Mouse (Mus musculus) G1E-ER4 (cell line): ENCODE measurements around the gene Lrrc63. TPM values are rescaled to one million over a fixed set of nuclear protein-coding genes. Genes with fewer than 3 reads are reported as not detected.

Experiments
- GATA1 ChIP-seq: IDR thresholded peaks from one replicate; pipeline ENCODE4 v1.8.0; 2012; ENCODE audit warnings: low read length, inconsistent platforms
- polyA plus RNA-seq: library from polyadenylated mRNA; stranded (reverse); fragments of >175 nt; gene quantifications from 2 replicates; pipeline ENCODE4 v1.2.3, GENCODE M21; 2012

Lrrc63 gene
- polyA plus RNA-seq, 1 experiment: not detected

GRCm38 (mm10) chr14:75154481-75154880 lies 23.8 kb upstream of the Lrrc63 start:
- TF ChIP-seq GATA1: no peak

GRCm38 (mm10) chr14:75151146-75151545 lies 20.5 kb upstream of the Lrrc63 start:
- no peak for TF ChIP-seq GATA1

- TF ChIP-seq GATA1: no peak
Measured at GRCm38 (mm10) chr14:75150653-75151052, 20.0 kb upstream of the Lrrc63 start.

DNA sequence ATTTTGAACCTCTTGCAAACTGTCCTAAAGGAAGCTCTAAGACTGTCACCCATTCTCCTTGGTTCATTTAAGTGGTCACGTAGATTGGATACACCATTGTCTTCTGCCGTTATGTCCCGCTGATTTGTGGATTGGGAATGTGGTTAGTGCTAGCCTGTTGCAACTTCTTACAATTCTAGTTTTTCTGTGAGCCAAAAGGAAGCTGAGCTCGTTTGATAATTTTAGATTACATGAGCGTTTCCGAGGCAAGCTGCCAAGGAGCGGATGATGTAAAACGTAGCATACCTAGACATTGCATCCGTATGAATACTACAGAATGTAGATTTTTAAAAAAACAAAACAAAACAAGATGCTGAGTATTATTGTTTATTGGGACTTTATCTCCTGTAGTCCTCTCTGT lies 17.5 kb upstream of the Lrrc63 start:
- no peak for TF ChIP-seq GATA1

DNA sequence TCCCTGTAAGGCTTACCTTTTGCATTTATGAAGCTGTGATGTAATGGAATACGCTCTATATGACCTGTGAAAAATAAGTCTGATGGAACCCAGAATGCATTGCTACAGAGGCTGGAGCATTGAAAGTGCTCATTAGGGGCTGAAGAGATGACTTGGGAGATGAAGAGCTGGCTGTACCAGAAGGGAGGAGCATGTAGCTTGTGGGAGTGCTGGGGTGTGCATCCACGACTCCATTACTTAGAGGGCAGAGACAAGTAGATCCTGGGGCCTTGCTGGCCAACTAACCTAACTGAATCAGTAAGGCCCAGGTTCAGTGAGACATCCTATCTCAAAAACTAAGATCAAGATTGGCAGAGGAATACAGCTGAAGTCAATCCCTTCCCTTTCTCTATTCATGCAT lies 8.5 kb upstream of the Lrrc63 start:
- no peak for TF ChIP-seq GATA1

- TF ChIP-seq GATA1: no peak
Measured at GRCm38 (mm10) chr14:75138503-75138902, 7.8 kb upstream of the Lrrc63 start.

DNA sequence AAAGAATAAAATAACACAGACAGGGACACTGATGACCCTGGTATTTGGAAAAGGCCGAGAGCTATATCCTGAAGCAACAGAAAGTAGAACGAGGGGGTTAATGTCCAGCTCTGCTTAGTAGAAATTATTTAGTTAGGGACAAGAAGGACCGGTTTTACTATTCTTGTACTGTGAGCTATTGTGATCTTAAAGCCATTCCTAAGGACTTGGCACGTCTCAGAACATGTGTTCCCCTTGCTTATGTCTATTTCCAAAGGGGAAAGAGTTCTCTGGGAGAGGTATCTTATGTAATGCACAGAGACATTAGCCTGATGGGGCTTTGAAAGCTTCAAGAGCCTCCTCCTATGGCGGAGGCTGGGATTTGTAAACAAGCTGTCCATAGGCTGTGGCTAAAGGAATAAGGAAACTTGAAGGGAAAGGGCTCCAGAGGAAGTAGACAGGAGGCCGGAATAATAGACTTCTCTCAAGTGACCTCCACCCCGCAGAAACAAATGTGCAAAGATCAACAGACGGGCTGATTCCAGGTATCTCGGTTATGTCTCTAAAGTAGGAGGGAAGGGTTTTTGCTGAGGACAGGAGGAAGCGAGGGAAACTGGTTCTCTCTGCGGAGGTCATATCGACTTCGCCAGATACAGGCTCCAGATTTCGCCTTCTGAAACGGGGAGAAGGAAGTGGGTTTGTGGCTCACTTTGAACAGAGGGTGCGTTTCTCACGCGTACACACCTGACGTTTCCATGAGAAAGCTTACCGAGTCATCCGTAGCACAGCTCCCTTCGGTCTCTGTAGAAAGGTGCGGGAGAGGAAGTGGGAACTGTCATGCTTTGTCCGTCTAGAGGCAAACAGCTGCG lies 5.7 kb upstream of the Lrrc63 start:
- no peak for TF ChIP-seq GATA1

- no peak for TF ChIP-seq GATA1
Measured at GRCm38 (mm10) chr14:75131324-75131935, 749 bp upstream of the Lrrc63 start.

GRCm38 (mm10) chr14:75121658-75122057 lies 9.0 kb downstream of the Lrrc63 start:
- no peak for TF ChIP-seq GATA1

DNA sequence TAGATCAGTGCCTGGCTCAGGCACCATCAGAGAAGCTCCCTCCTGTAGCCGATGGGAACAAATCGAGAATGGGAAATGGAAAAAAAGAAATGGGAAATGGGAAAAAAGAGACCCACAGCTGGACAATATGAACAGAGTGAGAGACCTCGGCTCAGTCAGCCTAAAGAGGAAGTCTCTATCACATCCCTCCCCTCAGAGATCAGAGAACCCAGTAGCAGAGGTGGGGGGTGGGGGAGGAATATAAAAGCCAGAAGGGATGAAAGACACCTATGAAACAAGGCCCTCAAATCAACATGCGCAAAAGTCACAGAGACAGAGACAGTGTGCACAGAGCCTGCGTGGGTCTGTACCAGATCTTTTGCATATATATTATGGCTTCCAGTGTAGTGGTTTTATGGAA lies 27.7 kb downstream of the Lrrc63 start:
- no peak for TF ChIP-seq GATA1

- no peak for TF ChIP-seq GATA1
Measured at GRCm38 (mm10) chr14:75077946-75078345, 52.7 kb downstream of the Lrrc63 start.

DNA sequence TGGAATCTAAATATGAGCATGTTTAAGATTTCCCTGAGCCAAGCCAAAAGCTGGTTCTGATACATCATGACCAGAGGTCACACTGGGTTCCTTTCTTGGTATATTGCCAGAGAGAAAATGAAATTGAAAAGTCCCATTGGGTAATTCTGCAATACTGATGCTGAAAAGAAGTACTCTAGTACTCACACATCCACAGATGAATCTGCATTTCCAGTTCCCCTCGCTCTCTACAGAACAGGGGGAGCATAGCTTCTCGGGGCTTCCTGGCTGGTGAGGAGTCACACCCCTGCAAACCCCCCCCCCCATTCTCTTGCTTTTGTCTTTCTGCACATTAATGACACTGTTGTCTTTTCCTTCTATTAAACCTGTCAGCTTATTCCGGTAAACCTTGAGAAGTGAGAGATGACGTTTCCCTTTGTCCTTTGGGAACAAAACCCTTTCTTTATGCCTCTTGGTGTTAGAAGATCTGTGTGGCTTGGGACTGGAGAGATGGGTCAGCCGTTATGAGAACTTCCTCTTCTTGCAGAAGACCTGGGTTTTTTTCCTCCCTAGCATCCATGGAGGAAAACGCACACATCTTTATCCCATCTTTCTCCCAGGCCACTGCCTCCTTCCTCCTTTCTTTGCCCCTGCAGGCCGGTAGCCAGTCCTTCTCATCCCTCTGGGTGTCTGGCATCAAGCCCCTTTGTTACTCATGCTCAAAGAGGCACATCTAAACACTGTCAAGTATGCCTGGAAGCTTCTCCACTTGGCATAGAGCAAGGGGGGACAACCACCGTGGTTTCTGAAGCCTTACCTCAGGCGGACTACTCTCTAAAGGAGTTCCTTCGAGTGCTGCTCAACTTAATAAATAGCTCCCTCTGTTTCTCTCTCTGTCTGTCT lies 55.1 kb downstream of the Lrrc63 start:
- no peak for TF ChIP-seq GATA1

DNA sequence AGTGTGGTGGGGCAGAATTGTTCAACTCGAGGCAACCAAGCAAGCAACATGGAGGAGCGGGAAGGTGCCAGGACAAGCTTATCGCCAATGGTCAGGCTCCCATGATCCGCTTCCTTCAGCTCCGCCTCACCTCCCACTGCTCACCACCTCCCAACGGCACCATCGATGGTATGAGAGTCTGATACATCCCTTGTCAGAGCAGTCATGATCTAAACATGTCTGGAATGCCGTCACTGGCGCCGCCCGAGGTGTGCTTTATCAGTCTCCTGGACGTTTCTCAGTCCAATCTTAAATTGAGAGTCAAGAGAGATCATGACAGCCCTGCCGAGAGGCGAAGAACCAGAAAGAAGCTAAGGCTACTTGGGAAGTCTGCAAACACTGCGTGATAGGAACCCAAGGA lies 59.6 kb downstream of the Lrrc63 start:
- no peak for TF ChIP-seq GATA1

DNA sequence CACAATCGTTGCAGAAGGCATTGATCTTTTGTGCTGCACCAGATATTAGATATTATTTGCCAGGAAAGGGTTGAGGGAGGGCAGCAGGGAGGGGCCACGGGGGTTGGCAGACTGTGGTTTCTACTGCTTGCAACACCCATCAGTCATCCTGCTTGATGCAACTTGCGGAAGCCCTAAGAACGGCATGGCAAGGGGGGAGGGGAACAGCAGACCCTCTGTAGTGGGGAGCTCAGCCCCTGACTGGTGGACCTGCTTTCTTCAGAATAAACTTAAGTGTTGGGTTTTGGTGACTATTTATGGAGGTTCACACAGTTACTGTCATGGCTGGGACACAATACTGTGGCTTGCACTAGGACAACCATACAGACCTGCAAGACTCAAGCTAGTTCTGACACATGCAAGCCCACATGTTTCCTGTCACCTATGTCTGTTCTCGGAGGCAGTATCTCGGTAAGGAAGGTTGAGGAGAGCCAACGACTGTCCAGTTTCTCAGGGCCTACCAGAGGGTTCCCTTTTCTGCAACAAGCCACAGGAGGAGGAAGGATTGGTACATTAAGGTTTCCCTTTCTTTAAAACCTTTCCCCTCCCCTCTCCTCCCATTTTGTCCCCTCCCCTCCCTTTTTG lies 61.2 kb downstream of the Lrrc63 start:
- no peak for TF ChIP-seq GATA1

DNA sequence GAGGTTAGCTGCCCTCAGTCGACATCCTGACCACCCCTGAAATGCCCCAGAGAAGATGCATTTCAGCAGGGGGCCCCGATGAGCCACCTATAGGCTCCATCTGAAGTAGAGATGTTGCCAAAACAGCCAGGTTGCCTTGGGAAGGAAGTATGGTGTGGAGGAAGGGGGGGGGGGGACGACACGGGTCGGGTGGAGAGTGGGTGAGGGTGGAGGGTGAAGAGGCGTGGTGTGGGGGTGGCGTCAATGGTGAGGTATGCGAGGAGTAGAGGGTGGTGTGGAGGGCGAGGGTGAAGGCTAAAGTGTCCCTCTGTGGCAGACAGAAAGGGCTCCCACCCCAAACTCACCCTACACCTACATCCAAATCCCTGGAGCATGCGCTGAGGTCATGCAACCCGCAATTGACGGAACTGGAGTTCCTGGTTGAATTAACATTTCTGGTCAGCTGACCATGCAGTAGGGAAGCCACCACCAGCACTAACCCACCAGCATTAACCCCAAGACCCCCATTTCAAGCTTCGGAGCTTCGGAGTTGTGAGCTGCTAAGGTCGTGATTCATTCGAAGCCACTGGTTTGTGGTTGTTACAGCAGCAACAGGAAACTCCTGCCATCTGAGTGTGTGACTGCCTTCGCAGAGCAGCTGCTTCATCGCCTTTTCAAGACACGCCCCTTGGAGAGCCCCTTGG lies 62.1 kb downstream of the Lrrc63 start:
- no peak for TF ChIP-seq GATA1
